Mouse (Mus musculus) kidney, postnatal 0 days (tissue): ENCODE measurements at regions not wholly inside any gene's neighbourhood (a gene's known extent, or its start where the extent isn't known, plus 50 kb on each side); places are given as distances from the start of the nearest gene placed in this dataset.

ENCODE experiments used
- ATAC-seq: fragments of 200-750 bp; cut with Nextera tagmentation; replicated peaks from 2 replicates; pipeline ENCODE4 v1.8.0; 2017; ENCODE audit warnings: low read depth, moderate number of reproducible peaks, moderate TSS enrichment, moderate library complexity; ENCODE audit not compliant: low FRiP score
- DNase-seq: peaks from one replicate; pipeline ENCODE4 v3.0.0-alpha.2; 2016; ENCODE audit warnings: low spot score
- H3K27ac ChIP-seq: fragments of 300-500 bp; sonication (generic); 2 replicates; pipeline ENCODE4 v1.5.1; 2014; ENCODE audit warnings: mild to moderate bottlenecking
- H3K27me3 ChIP-seq: fragments of 300-500 bp; sonication (generic); 2 replicates; pipeline ENCODE4 v1.6.1; 2014; ENCODE audit warnings: low read length, mixed read lengths; ENCODE audit not compliant: insufficient read depth
- H3K36me3 ChIP-seq: fragments of 300-500 bp; sonication (generic); 2 replicates; pipeline ENCODE4 v1.6.1; 2014; ENCODE audit warnings: low read length, mixed read lengths; ENCODE audit not compliant: insufficient read depth
- H3K4me1 ChIP-seq: fragments of 300-500 bp; sonication (generic); replicated peaks from 2 replicates; pipeline ENCODE4 v1.6.1; 2014; ENCODE audit warnings: antibody characterized with exemption, low read length, mixed read lengths; ENCODE audit not compliant: insufficient read depth
- H3K4me2 ChIP-seq: fragments of 300-500 bp; sonication (generic); 2 replicates; pipeline ENCODE4 v1.6.1; 2014; ENCODE audit warnings: mild to moderate bottlenecking, low read length, moderate library complexity, mixed read lengths
- H3K4me3 ChIP-seq: fragments of 300-500 bp; sonication (generic); replicated peaks from 2 replicates; pipeline ENCODE4 v1.5.1; 2014; ENCODE audit warnings: low read depth, low read length
- H3K9ac ChIP-seq: fragments of 300-500 bp; sonication (generic); 2 replicates; pipeline ENCODE4 v1.6.1; 2014; ENCODE audit warnings: low read depth, low read length
- H3K9me3 ChIP-seq: fragments of 300-500 bp; sonication (generic); replicated peaks from 2 replicates; pipeline ENCODE4 v1.6.1; 2016; ENCODE audit warnings: low read length, inconsistent platforms, mixed read lengths
- CTCF ChIP-seq: IDR thresholded peaks from 2 replicates; pipeline ENCODE4 v1.5.1; 2016; ENCODE audit warnings: antibody characterized with exemption, low read depth, mild to moderate bottlenecking, moderate library complexity
- WGBS: fragments of 180-500 bp; shearing (Covaris S2); extraction: QIAGEN DNeasy Blood & Tissue Kit; methylation state at CpG from one replicate; pipeline ENCODE4 v1.1.7; 2014; 5-methylcytosine and 5-hydroxymethylcytosine counted together

- no peak overlapping the region for H3K9ac ChIP-seq
- 77% methylated on average over 7 of the region's 7 CpGs for WGBS
- no peak for TF ChIP-seq CTCF
These were observed 286.9 kb upstream of the Mgmt start for GRCm38 (mm10) chr7:136607278-136608120.

DNA sequence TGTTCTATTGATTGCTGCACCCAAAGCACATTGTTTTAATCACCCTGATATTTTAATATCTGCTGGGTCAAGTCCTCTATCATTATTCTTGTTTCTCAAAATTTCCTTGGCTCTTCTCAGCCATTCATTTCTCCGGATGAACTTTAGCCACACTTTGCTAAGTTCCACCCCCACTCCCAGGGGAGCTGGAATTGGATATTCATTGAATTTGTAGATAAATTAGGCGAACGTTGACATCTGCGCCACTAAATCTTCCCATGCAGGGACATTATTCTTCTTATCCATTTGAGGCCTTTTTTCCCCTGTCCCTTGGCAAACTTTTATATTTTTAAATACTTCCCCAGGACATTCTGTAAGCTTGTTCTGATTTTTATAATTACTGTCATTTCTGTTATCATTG, 280.9 kb upstream of the Mgmt start:
- H3K4me1 ChIP-seq: no peaks in the 10 kb centered on the region
- no peaks in the 10 kb centered on the region for H3K9me3 ChIP-seq
- no peak overlapping the region for H3K9ac ChIP-seq
- ATAC-seq (no peak), DNase-seq (peak; percentile 65)
- no peak overlapping the region for H3K4me3 ChIP-seq
- H3K27me3 ChIP-seq: no peaks in the 10 kb centered on the region
- H3K27ac ChIP-seq: no peak overlapping the region
- H3K36me3 ChIP-seq: no peaks in the 10 kb centered on the region
- TF ChIP-seq CTCF: no peak
- H3K4me2 ChIP-seq: no peak overlapping the region
- WGBS: 33% methylated on average over 4 of the region's 4 CpGs

More at GRCm38 (mm10) chr7:136607278-136608120, 286.9 kb upstream of the Mgmt start:
- ATAC-seq: no peak
- H3K4me2 ChIP-seq: no peak overlapping the region
- H3K4me1 ChIP-seq: no peaks in the 10 kb centered on the region
- no peak for DNase-seq
- no peaks in the 10 kb centered on the region for H3K9me3 ChIP-seq
- H3K36me3 ChIP-seq: no peaks in the 10 kb centered on the region
- H3K4me3 ChIP-seq: no peak overlapping the region
- no peak overlapping the region for H3K27ac ChIP-seq
- H3K27me3 ChIP-seq: no peaks in the 10 kb centered on the region

DNA sequence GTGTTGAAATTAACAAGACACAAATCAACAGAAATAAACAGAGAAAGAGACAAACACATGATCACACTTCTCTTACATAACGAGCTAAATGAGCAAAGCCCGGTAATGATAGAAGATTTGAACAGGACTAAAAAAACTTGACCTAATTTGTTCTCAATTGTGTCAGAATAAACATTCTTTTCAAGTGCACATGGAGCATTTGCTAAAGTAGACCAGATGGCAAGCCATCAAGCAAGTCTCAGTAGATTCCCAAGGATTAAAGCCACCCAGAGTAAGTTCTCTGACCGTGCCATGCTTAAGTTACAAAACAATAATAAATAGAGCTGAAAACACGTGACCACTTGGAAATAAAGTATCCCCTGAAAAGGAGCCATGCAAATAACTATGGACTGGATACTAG, 269.9 kb upstream of the Mgmt start:
- Histone ChIP-seq H3K4me2 (no peak overlapping the region), H3K27ac (no peak overlapping the region), H3K9ac (no peak overlapping the region), H3K9me3 (no peaks in the 10 kb centered on the region), H3K27me3 (no peaks in the 10 kb centered on the region), H3K36me3 (no peaks in the 10 kb centered on the region), H3K4me1 (no peaks in the 10 kb centered on the region), H3K4me3 (no peak overlapping the region)
- ATAC-seq: no peak
- no peak for DNase-seq
- 64% methylated on average over 4 of the region's 4 CpGs for WGBS
- TF ChIP-seq CTCF: no peak

GRCm38 (mm10) chr7:136631089-136631488, 263.3 kb upstream of the Mgmt start:
- ATAC-seq: no peak
- no peaks in the 10 kb centered on the region for H3K36me3 ChIP-seq
- TF ChIP-seq CTCF: peak; percentile 15; the same call in 1 of the 2 replicates
- H3K4me1 ChIP-seq: no peaks in the 10 kb centered on the region
- no peak for DNase-seq
- no peak overlapping the region for H3K9ac ChIP-seq
- H3K9me3 ChIP-seq: no peaks in the 10 kb centered on the region
- WGBS: 42% methylated on average over 3 of the region's 3 CpGs
- H3K27ac ChIP-seq: no peak overlapping the region
- H3K27me3 ChIP-seq: no peaks in the 10 kb centered on the region; the same call in 1 of the 2 replicates
- H3K4me3 ChIP-seq: no peak overlapping the region
- no peak overlapping the region for H3K4me2 ChIP-seq

DNA sequence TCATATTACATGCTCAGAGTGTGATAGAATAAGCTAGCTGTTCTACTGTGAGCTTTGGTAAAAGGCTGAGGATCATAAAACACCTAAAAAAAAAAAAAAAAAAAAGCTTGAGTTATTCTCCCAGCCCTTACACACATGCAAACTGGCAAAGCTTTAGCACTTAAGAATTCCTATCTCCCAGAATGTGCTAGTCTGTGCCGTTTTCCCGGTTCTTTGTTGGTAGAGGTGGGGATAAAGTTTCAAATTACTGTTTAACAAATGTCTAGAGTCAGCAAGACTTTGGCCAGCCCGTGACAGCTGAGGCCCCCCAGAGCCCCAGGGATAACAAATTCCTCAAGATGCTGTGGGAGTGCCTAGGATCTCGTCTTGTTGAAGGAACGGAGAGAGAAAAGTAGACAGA, 254.3 kb upstream of the Mgmt start:
- Histone ChIP-seq H3K4me2 (no peak overlapping the region), H3K4me1 (no peaks in the 10 kb centered on the region), H3K36me3 (no peaks in the 10 kb centered on the region), H3K4me3 (no peak overlapping the region), H3K9ac (no peak overlapping the region), H3K27ac (no peak overlapping the region), H3K27me3 (no peaks in the 10 kb centered on the region), H3K9me3 (no peaks in the 10 kb centered on the region)
- peak; percentile 65 for DNase-seq
- 0 out of 2 replicates have a peak, but pooled peaks have one; percentile 21 for ATAC-seq
- WGBS: 14% methylated on average over 5 of the region's 5 CpGs
- no peak for TF ChIP-seq CTCF

GRCm38 (mm10) chr7:136640771-136641170, 253.6 kb upstream of the Mgmt start:
- H3K27ac ChIP-seq: no peak overlapping the region
- no peak overlapping the region for H3K4me3 ChIP-seq
- no peaks in the 10 kb centered on the region for H3K27me3 ChIP-seq
- no peaks in the 10 kb centered on the region for H3K4me1 ChIP-seq
- no peak for TF ChIP-seq CTCF
- no peak overlapping the region for H3K4me2 ChIP-seq
- DNase-seq (no peak), ATAC-seq (no peak)
- H3K9ac ChIP-seq: no peak overlapping the region
- 80% methylated on average over 7 of the region's 7 CpGs for WGBS
- H3K36me3 ChIP-seq: no peaks in the 10 kb centered on the region
- H3K9me3 ChIP-seq: no peaks in the 10 kb centered on the region
